Mouse (Mus musculus) embryonic fibroblast, embryonic 13.5 days (primary cell): ENCODE measurements around the gene BC049715.

Source experiments
- CTCF ChIP-seq: IDR thresholded peaks from 2 replicates; pipeline ENCODE4 v1.5.1; 2011; ENCODE audit warnings: mild to moderate bottlenecking, control low read depth, low read length, moderate library complexity, borderline replicate concordance; ENCODE audit not compliant: insufficient read depth
- POLR2A ChIP-seq: IDR thresholded peaks from 2 replicates; pipeline ENCODE4 v1.6.1; 2011; ENCODE audit warnings: low read depth, mild to moderate bottlenecking, control low read depth, low read length, moderate library complexity

DNA sequence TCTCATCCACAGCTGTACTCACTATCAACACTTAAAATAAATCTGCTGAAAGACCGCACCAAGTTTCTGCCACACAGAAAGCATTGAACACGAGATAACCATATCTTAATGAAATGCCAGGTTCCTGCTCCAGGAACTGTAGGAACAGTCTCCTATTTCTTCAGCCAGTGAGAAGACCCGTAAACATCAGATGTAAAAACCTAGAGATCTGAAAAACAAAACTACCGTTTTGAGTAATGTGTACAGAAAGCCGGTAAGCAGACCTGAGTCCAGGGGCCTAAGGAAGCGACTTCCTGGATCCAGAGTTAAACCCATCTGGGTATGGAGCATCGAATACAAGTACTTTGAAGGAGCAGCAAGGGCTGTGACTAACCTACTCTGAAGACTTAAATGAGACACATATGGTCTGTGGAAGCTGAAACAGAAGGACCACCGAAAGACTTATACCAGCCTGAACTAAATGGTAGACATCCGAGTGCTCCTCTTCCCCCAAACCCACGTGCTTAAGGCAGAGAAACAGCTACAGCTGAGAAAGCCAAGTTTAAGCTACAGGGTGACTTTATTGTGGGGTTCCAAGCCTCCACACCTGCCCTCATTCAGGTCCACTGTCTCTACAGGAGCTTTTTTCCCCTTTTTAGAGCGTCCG, 24.2 kb upstream of the BC049715 start:
- TF ChIP-seq POLR2A (no peak; the same call in 1 of the 2 replicates), CTCF (no peak)
